Mouse (Mus musculus) lung, postnatal 0 days (tissue): ENCODE data around the gene C2cd4a.

Experiments used
- CTCF ChIP-seq: IDR thresholded peaks from 2 replicates; pipeline ENCODE4 v1.5.1; 2016; ENCODE audit warnings: antibody characterized with exemption, mild to moderate bottlenecking
- EP300 ChIP-seq: IDR thresholded peaks from 2 replicates; pipeline ENCODE4 v1.6.1; 2016; ENCODE audit warnings: antibody characterized with exemption, mild to moderate bottlenecking, control low read depth

- TF ChIP-seq CTCF (peak; percentile 82), EP300 (no peak)
Measured at GRCm38 (mm10) chr9:67828182-67828581, 3.9 kb downstream of the C2cd4a start.
